Comparison of ENCODE assay signal across 8 mouse cellular contexts in the genomic region with DNA sequence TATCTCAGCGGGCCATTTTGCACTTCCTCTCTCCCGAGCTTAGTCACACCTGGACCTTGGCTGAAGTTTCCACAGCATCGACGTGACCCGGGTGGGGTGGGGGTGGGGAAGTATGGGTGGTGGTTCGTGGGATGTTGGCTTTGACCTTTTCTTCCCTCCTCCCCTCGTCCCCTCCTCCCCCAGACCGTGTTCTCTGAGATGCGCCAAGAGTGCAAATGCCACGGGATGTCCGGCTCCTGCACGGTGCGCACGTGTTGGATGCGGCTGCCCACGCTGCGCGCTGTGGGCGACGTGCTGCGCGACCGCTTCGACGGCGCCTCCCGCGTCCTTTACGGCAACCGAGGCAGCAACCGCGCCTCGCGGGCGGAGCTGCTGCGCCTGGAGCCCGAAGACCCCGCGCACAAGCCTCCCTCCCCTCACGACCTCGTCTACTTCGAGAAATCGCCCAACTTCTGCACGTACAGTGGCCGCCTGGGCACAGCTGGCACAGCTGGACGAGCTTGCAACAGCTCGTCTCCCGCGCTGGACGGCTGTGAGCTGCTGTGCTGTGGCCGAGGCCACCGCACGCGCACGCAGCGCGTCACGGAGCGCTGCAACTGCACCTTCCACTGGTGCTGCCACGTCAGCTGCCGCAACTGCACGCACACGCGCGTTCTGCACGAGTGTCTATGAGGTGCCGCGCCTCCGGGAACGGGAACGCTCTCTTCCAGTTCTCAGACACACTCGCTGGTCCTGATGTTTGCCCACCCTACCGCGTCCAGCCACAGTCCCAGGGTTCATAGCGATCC. TPM values are rescaled to one million over a fixed set of nuclear protein-coding genes. Genes with fewer than 3 reads are reported as not detected.
DNase-seq lines count a peak whose midpoint lies in the region; ATAC-seq lines count a peak whose summit lies in the region.

No protein-coding gene starts in this region.

- peak overlapping the region; percentile 88 for H3K4me3 ChIP-seq in megakaryocyte, embryonic 14.5 days (replicated peaks)
- peak overlapping the region; percentile 47 for H3K4me3 ChIP-seq in midbrain, embryonic 10.5 days

- peaks cover 72% of the 10 kb centered on the region for H3K4me1 ChIP-seq in megakaryocyte, embryonic 14.5 days
- peaks cover 79% of the 10 kb centered on the region for H3K4me1 ChIP-seq in midbrain, embryonic 10.5 days

- 2% methylated on average over 75 of the region's 75 CpGs for WGBS in midbrain, embryonic 10.5 days

- H3K9me3 ChIP-seq in megakaryocyte, embryonic 14.5 days: peaks cover 14% of the 10 kb centered on the region; the same call in 1 of the 2 replicates
- H3K9me3 ChIP-seq in midbrain, embryonic 10.5 days (replicated peaks): no peaks in the 10 kb centered on the region

- peak overlapping the region; percentile 77 for H3K27ac ChIP-seq in midbrain, embryonic 10.5 days (replicated peaks)

- peak; percentile 64 for ATAC-seq in frontal cortex, adult (ENCODE audit: low TSS enrichment)
- no peak for ATAC-seq in megakaryocyte, adult 5-6 weeks (ENCODE audit: poor library complexity, severe bottlenecking)

- no peak for DNase-seq in frontal cortex, postnatal 25 days (ENCODE audit: low spot score in 2 of 2)
- peak; percentile 31 for DNase-seq in midbrain, embryonic 10.5 days (ENCODE audit: low spot score)
- peak; percentile 43 for DNase-seq in testis, postnatal 10 days (ENCODE audit: low spot score)
- no peak for DNase-seq in thymus, postnatal 10 days (ENCODE audit: low spot score in 2 of 2)
- no peak for DNase-seq in yolk sac, embryonic 10.5 days (ENCODE audit: low spot score)

- no peaks in the 10 kb centered on the region for H3K36me3 ChIP-seq in megakaryocyte, embryonic 14.5 days (replicated peaks; ENCODE audit: low read length)
- no peaks in the 10 kb centered on the region for H3K36me3 ChIP-seq in midbrain, embryonic 10.5 days

- peaks cover 99% of the 10 kb centered on the region for H3K27me3 ChIP-seq in megakaryocyte, embryonic 14.5 days (replicated peaks)
- H3K27me3 ChIP-seq in midbrain, embryonic 10.5 days (ENCODE audit: low read depth, poor library complexity, severe bottlenecking): peaks cover 100% of the 10 kb centered on the region

RNA-seq across cellular contexts. Expression of a gene that starts 2.8 kb away (rescaled TPM):
- not detected in 2 replicates for polyA plus RNA-seq in megakaryocyte, embryonic 14.5 days (2012; ENCODE audit: insufficient read depth, low replicate concordance)
- not detected in 2 replicates for total RNA-seq in megakaryocyte, adult 5-6 weeks (2015)
- total RNA-seq in megakaryocyte, adult 5-6 weeks (2017): not detected in 2 replicates
- polyA plus RNA-seq in midbrain, embryonic 10.5 days (2016; fragmentation: Nextera tagmentation; extraction: Ambion mirVana): 22.0 and 24.0 TPM in 2 replicates

RNA-seq across cellular contexts. Expression of a gene that starts 14.5 kb away (rescaled TPM):
- polyA plus RNA-seq in megakaryocyte, embryonic 14.5 days (2012; ENCODE audit: insufficient read depth, low replicate concordance): not detected in 2 replicates
- 0.04 and 0.34 TPM in 2 replicates for total RNA-seq in megakaryocyte, adult 5-6 weeks (2015)
- not detected in 2 replicates for total RNA-seq in megakaryocyte, adult 5-6 weeks (2017)
- 0.14 and 0.24 TPM in 2 replicates for polyA plus RNA-seq in midbrain, embryonic 10.5 days (2016; fragmentation: Nextera tagmentation; extraction: Ambion mirVana)

RNA-seq across cellular contexts. Expression of a gene that starts 16.9 kb away (rescaled TPM):
- 0.32 and 0.73 TPM in 2 replicates for polyA plus RNA-seq in megakaryocyte, embryonic 14.5 days (2012; ENCODE audit: insufficient read depth, low replicate concordance)
- not detected in 2 replicates for total RNA-seq in megakaryocyte, adult 5-6 weeks (2015)
- total RNA-seq in megakaryocyte, adult 5-6 weeks (2017): 0.15 and 0.16 TPM in 2 replicates
- polyA plus RNA-seq in midbrain, embryonic 10.5 days (2016; fragmentation: Nextera tagmentation; extraction: Ambion mirVana): 0.54 and 0.82 TPM in 2 replicates

RNA-seq across cellular contexts. Expression of a gene that starts 29.4 kb away (rescaled TPM):
- 7.0 and 17.8 TPM in 2 replicates for polyA plus RNA-seq in megakaryocyte, embryonic 14.5 days (2012; ENCODE audit: insufficient read depth, low replicate concordance)
- 28.3 and 35.9 TPM in 2 replicates for total RNA-seq in megakaryocyte, adult 5-6 weeks (2015)
- 33.8 and 37.8 TPM in 2 replicates for total RNA-seq in megakaryocyte, adult 5-6 weeks (2017)
- polyA plus RNA-seq in midbrain, embryonic 10.5 days (2016; fragmentation: Nextera tagmentation; extraction: Ambion mirVana): 41.2 and 43.2 TPM in 2 replicates

RNA-seq across cellular contexts. Expression of a gene that starts 38.9 kb away (rescaled TPM):
- 237 and 264 TPM in 2 replicates for polyA plus RNA-seq in megakaryocyte, embryonic 14.5 days (2012; ENCODE audit: insufficient read depth, low replicate concordance)
- total RNA-seq in megakaryocyte, adult 5-6 weeks (2015): 60.5 TPM in 2 replicates
- total RNA-seq in megakaryocyte, adult 5-6 weeks (2017): 99.7 and 126 TPM in 2 replicates
- polyA plus RNA-seq in midbrain, embryonic 10.5 days (2016; fragmentation: Nextera tagmentation; extraction: Ambion mirVana): 90.4 and 94.9 TPM in 2 replicates

Comparison
In these comparisons a context has a peak if more than half of its experiments do, and no peak if none do; other contexts are left out.
1. DNase-seq: peak in midbrain, embryonic 10.5 days (single experiment) and testis, postnatal 10 days (single experiment); none in frontal cortex, postnatal 25 days (0 of 2), thymus, postnatal 10 days (0 of 2) and yolk sac, embryonic 10.5 days (single experiment).
2. RNA of a gene that starts 2.8 kb away (polyA plus RNA-seq): 22.0 to 24.0 TPM in midbrain, embryonic 10.5 days; not detected in megakaryocyte, embryonic 14.5 days; every median in the first group is over 10 times any median in the second.